Mouse (Mus musculus) heart, embryonic 12.5 days (tissue): ENCODE data around the gene Ambn. TPM values are rescaled to one million over a fixed set of nuclear protein-coding genes. Genes with fewer than 3 reads are reported as not detected.
"Not testable (repeated sequence)": the region's sequence is repeated elsewhere in the genome, so short reads cannot be mapped to it uniquely, and the experiment has no call there.

ENCODE experiments used
- ATAC-seq: fragments of 200-750 bp; cut with Nextera tagmentation; 2 replicates; pipeline ENCODE4 v1.8.0; 2017; ENCODE audit warnings: moderate TSS enrichment, moderate library complexity; ENCODE audit not compliant: insufficient number of reproducible peaks, low FRiP score
- H3K27ac ChIP-seq: fragments of 300-500 bp; sonication (generic); 2 replicates; pipeline ENCODE4 v1.5.1; 2016; ENCODE audit warnings: mild to moderate bottlenecking, moderate library complexity; ENCODE audit not compliant: poor library complexity, severe bottlenecking
- H3K27me3 ChIP-seq: fragments of 300-500 bp; sonication (generic); replicated peaks from 2 replicates; pipeline ENCODE4 v1.6.1; 2016; ENCODE audit warnings: mild to moderate bottlenecking, moderate library complexity
- H3K36me3 ChIP-seq: fragments of 300-500 bp; sonication (generic); 2 replicates; pipeline ENCODE4 v1.6.1; 2016; ENCODE audit warnings: mild to moderate bottlenecking, moderate library complexity
- H3K4me1 ChIP-seq: fragments of 300-500 bp; sonication (generic); replicated peaks from 2 replicates; pipeline ENCODE4 v1.6.1; 2016; ENCODE audit warnings: mild to moderate bottlenecking
- H3K4me2 ChIP-seq: fragments of 300-500 bp; sonication (generic); 2 replicates; pipeline ENCODE4 v1.6.1; 2016; ENCODE audit warnings: mild to moderate bottlenecking, moderate library complexity
- H3K4me3 ChIP-seq: fragments of 300-500 bp; sonication (generic); 2 replicates; pipeline ENCODE4 v1.5.1; 2016; ENCODE audit warnings: mild to moderate bottlenecking
- H3K9ac ChIP-seq: fragments of 300-500 bp; sonication (generic); 2 replicates; pipeline ENCODE4 v1.6.1; 2016; ENCODE audit warnings: mild to moderate bottlenecking, moderate library complexity
- H3K9me3 ChIP-seq: fragments of 300-500 bp; sonication (generic); replicated peaks from 2 replicates; pipeline ENCODE4 v1.6.1; 2016; ENCODE audit warnings: mild to moderate bottlenecking, moderate library complexity
- WGBS: fragments of 180-500 bp; shearing (Covaris S2); methylation state at CpG from one replicate; pipeline ENCODE4 v1.1.7; 2016; 5-methylcytosine and 5-hydroxymethylcytosine counted together
- polyA plus RNA-seq: library from polyadenylated mRNA; unstranded; fragments of >200 nt; fragmentation: Nextera tagmentation; extraction: Ambion mirVana; gene quantifications from 2 replicates; pipeline ENCODE4 v1.2.1, GENCODE M21; 2016

The Ambn gene
- not detected in 2 replicates for polyA plus RNA-seq

DNA sequence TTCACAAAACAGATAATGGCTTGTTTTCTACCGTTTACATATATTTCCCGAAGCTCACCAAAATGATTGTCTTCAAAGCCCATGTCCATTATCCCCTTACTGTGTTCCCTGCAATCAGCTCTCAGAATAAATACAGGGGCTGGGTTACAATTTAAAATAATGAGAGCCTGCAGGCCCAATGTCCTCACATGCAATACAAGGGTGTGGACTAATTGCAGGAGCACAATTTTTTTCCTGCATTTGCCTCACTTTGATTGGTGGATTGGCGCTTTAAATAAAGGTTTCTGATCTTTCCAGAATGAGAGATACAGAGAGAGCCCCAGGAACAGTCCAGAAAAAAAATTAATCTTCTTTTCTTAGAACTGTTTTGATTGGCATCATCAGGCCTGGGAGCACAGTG is at the start of gene Ambn:
Gene Ambn (plus strand): TSS at position 301 of the 400 bp plus-strand sequence.
- Histone ChIP-seq H3K4me2 (no peak within 1 kb of the TSS), H3K36me3 (no peaks in the 10 kb centered on the region), H3K27ac (no peak within 1 kb of the TSS), H3K27me3 (no peaks in the 10 kb centered on the region), H3K4me1 (no peaks in the 10 kb centered on the region), H3K9ac (no peak within 1 kb of the TSS), H3K4me3 (no peak within 1 kb of the TSS), H3K9me3 (no peaks in the 10 kb centered on the region)
- 77% methylated on average over 3 of the region's 3 CpGs for WGBS
- ATAC-seq = no peak

DNA sequence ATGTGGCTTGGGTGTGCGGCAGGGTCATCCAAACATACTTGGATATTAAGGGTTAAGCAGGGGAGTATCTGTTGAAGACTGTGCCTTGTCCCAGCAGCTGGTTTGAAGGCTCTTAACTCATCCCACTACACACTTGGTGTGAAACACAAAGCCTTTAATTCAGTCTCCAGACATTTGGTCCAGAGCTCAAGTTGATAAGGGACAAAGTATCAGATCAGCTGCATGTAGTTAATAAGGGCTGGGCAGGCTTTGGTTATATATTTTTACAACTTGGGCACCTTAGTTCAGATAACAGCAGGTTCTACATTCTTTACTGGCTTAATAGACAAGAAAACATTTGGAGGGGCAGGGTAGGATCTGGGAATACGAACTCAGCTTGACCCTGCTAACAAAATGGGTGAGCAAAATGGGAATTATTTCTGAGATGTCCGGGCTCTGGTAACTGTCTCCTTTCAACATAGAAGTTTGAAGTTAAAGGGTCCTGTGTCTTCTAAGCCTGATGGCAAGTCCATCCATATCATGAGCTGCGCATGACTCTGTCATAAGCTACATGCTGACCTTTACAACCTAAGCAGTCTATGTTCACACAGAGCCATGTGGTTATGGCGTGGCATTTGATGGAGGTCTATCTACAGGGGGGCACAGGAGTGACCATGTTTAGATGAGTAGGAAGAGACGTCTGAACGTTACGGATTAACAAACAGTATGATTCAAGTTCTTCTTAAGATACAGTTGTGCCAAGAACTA is 35.3 kb upstream of the Ambn start:
- H3K9ac ChIP-seq = no peak overlapping the region
- no peaks in the 10 kb centered on the region for H3K36me3 ChIP-seq
- H3K4me1 ChIP-seq = no peaks in the 10 kb centered on the region
- no peak for ATAC-seq
- no peak overlapping the region for H3K27ac ChIP-seq
- H3K9me3 ChIP-seq = no peaks in the 10 kb centered on the region
- WGBS = 77% methylated on average over 8 of the region's 8 CpGs
- H3K4me3 ChIP-seq = no peak overlapping the region
- no peak overlapping the region for H3K4me2 ChIP-seq
- H3K27me3 ChIP-seq = no peaks in the 10 kb centered on the region

DNA sequence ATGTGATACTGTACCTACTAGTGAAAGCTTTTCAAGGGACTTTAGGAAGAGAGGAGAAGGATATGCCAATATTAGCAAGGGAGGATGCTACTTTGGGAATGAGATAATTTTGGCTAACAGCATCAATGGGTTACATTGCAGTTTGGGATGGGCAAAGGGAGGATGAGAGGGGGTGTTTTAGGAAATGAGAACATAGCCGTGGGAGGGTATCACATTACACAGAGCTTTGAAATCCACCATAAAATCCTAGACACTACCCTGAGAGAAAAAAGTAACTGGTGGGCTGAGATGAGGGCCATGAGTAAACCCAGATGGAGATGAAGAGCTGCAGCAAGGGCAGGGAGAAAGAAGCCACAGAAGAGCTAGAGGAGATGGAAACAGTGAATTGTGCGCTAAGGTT is 30.9 kb upstream of the Ambn start:
- H3K4me2 ChIP-seq, H3K4me1 ChIP-seq, H3K4me3 ChIP-seq, H3K27ac ChIP-seq, H3K27me3 ChIP-seq, H3K9me3 ChIP-seq, ATAC-seq, H3K36me3 ChIP-seq, H3K9ac ChIP-seq: not testable (repeated sequence)
- 69% methylated on average over 2 of the region's 2 CpGs for WGBS

DNA sequence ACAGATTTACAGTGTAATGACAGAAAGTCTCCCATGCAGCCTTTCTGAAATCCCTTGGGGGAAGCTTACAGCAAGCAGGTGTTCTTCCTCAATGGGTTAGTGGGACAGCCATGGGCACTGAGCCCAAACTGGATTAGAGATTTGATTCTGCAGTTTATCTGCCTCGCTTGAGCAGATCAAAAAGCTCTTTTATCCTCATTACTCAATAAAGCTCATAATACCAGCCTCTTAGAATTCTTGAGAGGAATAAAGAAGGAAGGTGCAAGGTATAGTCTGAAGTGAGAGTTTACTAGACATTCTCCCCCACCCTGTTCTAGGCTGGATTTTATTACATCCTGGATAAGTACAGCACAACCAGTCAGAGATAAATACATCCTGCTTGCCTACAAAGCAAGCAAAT is 29.0 kb upstream of the Ambn start:
- no peak for ATAC-seq
- H3K36me3 ChIP-seq = no peaks in the 10 kb centered on the region
- no peaks in the 10 kb centered on the region for H3K9me3 ChIP-seq
- H3K4me2 ChIP-seq = no peak overlapping the region
- no peak overlapping the region for H3K27ac ChIP-seq
- H3K27me3 ChIP-seq = no peaks in the 10 kb centered on the region
- H3K9ac ChIP-seq = no peak overlapping the region
- no peaks in the 10 kb centered on the region for H3K4me1 ChIP-seq
- WGBS = 38% methylated on average over 1 of the region's 1 CpGs
- no peak overlapping the region for H3K4me3 ChIP-seq

DNA sequence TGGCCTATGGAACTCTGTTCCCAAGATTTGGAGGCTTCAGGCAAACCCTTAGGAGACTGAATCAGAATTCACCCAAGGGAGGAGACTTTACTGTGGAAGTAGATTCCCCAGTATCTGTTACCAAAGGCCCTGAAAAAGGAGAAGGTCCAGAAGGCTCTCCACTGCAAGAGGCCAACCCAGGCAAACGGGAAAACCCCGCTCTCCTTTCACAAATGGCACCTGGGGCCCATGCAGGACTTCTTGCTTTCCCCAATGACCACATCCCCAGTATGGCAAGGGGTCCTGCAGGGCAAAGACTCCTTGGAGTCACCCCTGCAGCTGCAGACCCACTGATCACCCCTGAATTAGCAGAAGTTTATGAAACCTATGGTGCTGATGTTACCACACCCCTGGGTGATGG is 11.7 kb downstream of the Ambn start:
- no peak overlapping the region for H3K4me2 ChIP-seq
- H3K4me3 ChIP-seq = no peak overlapping the region
- no peak for ATAC-seq
- 74% methylated on average over 2 of the region's 2 CpGs for WGBS
- no peaks in the 10 kb centered on the region for H3K9me3 ChIP-seq
- no peaks in the 10 kb centered on the region for H3K27me3 ChIP-seq
- no peaks in the 10 kb centered on the region for H3K4me1 ChIP-seq
- no peak overlapping the region for H3K9ac ChIP-seq
- no peak overlapping the region for H3K27ac ChIP-seq
- H3K36me3 ChIP-seq = no peaks in the 10 kb centered on the region

DNA sequence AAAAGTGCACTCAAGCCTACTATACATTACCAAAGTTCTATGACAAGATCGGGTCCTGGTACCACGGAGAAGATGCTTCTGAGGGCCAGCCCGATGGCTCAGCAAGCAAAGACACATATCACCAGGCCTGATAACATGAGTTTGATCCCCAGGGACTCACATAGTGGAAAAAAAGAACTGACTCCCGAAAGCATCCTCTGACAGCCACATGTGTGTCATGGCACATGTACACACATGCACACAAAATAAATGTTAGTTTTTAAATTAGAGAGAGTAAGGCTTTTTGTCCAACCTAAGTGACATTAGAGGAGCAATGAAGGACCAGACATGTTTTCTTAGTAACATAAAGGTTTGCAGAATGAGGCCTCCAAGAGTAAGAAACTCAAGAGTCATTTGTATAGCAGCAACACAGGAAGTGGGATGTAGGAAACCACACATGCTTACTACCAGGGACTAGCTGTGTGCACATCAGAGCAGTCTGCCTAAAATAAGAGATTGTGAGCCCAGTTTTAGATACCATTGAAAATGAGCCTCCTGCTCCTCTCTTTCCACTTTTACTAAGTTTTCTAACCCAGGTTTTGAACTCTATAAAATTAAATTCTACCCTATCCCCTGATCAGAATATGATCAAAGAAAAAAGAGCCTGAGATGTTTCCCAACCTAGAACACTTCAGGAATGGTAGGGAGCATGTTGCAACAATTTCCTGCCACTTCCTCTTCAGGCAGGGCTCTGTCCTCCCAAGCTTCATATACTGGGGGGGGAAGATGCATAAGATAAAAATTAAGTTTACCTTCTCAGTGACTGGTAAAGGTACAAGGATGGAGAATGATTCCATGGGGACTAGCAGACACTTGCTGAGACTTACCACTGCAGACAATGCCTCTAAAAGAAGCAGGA is 13.3 kb downstream of the Ambn start:
- no peak overlapping the region for H3K4me2 ChIP-seq
- H3K27ac ChIP-seq = no peak overlapping the region
- no peaks in the 10 kb centered on the region for H3K27me3 ChIP-seq
- WGBS = 78% methylated on average over 4 of the region's 4 CpGs
- H3K4me1 ChIP-seq = no peaks in the 10 kb centered on the region
- no peaks in the 10 kb centered on the region for H3K9me3 ChIP-seq
- H3K36me3 ChIP-seq = no peaks in the 10 kb centered on the region
- ATAC-seq = no peak
- no peak overlapping the region for H3K4me3 ChIP-seq
- no peak overlapping the region for H3K9ac ChIP-seq

DNA sequence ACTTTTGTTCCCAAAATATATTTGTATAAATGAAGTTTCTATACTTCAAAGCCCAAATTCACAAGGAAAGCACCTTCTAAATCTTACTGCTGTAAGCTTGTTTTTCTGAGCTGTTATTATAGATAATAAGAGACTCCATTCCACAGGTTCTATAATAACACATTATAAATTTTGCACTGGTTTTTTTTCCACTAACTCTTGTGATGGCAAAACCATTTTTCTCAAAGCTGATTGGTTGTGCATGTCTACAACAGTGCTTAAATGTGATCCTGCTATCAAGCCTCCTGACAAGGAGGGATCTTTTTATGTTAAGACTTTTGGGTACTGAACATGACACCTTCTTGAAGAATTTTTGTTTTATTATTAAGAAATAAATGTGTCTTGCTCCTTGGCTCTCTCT is 31.9 kb downstream of the Ambn start, which contains the start of gene Enam:
Gene Enam (plus strand): TSS at position 301 of the 400 bp plus-strand sequence.
- H3K27me3 ChIP-seq = no peaks in the 10 kb centered on the region
- no peak within 1 kb of the TSS for H3K27ac ChIP-seq
- no peaks in the 10 kb centered on the region for H3K9me3 ChIP-seq
- no peak within 1 kb of the TSS for H3K4me2 ChIP-seq
- ATAC-seq = no peak
- no peaks in the 10 kb centered on the region for H3K36me3 ChIP-seq
- no peaks in the 10 kb centered on the region for H3K4me1 ChIP-seq
- H3K4me3 ChIP-seq = no peak within 1 kb of the TSS
- H3K9ac ChIP-seq = no peak within 1 kb of the TSS

DNA sequence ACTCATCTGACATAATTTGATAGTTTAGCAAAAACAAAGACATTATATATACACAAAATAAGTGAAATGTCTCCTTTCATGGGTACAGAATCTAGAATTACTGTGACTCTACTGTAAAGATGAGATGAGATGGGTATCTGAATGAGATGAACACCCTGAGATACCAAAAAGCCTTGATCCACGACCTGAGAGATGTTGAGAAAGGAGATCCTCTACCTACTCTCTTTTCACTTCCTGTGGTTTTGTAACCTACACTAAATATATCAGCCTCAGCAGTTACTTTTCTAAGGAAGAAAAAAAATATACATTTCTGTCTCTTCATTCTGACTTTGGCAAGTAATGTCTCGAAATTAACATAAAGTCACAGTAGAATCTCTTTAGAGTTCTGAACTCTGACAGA is 33.2 kb downstream of the Ambn start:
- no peaks in the 10 kb centered on the region for H3K36me3 ChIP-seq
- H3K4me3 ChIP-seq = no peak overlapping the region
- H3K4me2 ChIP-seq = no peak overlapping the region
- no peaks in the 10 kb centered on the region for H3K4me1 ChIP-seq
- no peak overlapping the region for H3K9ac ChIP-seq
- 59% methylated on average over 2 of the region's 2 CpGs for WGBS
- ATAC-seq = no peak
- H3K9me3 ChIP-seq = no peaks in the 10 kb centered on the region
- H3K27me3 ChIP-seq = no peaks in the 10 kb centered on the region
- no peak overlapping the region for H3K27ac ChIP-seq

DNA sequence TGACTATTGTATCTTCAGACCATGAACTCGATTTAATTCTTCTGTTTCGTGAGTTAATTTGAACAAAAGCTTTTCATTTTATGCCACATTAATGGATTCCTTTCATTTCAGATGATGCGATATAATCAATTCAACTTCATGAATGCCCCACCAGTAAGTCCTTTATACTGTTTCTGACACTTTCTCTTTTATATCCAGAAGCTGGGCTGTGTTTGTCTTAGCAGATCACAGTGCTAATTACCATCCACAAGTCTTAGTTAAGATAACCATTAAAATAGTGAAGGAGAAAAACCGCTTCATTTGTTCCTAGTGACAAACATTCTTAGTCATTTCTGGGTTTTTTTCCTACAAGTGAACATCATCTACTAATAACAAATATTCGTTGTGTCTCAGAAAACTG is 35.3 kb downstream of the Ambn start:
- ATAC-seq = no peak
- no peak overlapping the region for H3K4me3 ChIP-seq
- H3K4me1 ChIP-seq = no peaks in the 10 kb centered on the region
- H3K9ac ChIP-seq = no peak overlapping the region
- no peaks in the 10 kb centered on the region for H3K9me3 ChIP-seq
- H3K4me2 ChIP-seq = no peak overlapping the region
- H3K27me3 ChIP-seq = no peaks in the 10 kb centered on the region
- H3K27ac ChIP-seq = no peak overlapping the region
- H3K36me3 ChIP-seq = no peaks in the 10 kb centered on the region
- WGBS = 76% methylated on average over 5 of the region's 5 CpGs

DNA sequence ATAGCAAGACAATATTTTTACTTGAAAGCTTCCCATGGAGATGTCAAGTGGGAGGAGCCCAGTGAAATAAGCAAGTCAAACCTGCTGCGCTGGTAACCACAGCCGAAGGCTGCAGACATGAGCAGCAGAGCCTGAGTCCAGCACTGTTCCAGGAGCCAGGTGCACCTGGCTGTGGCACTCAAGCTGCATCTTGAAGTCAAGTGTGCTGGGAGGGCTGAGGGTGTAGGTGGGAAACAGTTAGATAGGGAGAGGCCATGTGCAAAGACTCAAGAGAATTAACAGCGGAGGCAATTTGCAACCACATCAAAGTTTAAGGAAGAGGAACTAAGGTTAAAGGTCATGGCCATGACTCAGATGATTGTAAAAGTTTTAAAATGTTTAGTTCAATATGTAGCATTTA is 44.0 kb downstream of the Ambn start:
- Histone ChIP-seq H3K27ac (no peak overlapping the region), H3K4me3 (no peak overlapping the region), H3K4me2 (no peak overlapping the region), H3K36me3 (no peaks in the 10 kb centered on the region), H3K4me1 (no peaks in the 10 kb centered on the region), H3K9ac (no peak overlapping the region), H3K27me3 (no peaks in the 10 kb centered on the region), H3K9me3 (no peaks in the 10 kb centered on the region)
- WGBS = 82% methylated on average over 3 of the region's 3 CpGs
- ATAC-seq = no peak

DNA sequence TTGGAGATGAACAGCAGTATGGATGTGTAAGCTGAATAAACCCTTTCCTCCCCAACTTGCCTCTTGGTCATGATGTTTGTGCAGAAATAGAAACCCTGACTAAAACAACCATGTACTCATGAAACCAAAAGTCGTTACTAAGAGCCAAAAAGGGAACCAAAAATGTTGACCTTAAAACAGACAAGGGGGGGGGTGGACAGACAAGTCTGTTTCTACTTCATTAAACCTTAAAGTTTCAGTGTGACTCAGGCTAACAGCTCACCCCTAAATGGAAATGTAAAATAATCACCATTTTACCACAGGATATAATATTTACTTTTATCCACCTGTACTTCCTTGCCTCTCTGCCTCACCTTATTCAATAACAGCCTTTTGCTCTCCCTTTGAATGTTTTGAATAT is 52.8 kb downstream of the Ambn start:
- ATAC-seq = no peak
- Histone ChIP-seq H3K27ac (no peak overlapping the region), H3K4me1 (no peaks in the 10 kb centered on the region), H3K4me2 (no peak overlapping the region), H3K27me3 (no peaks in the 10 kb centered on the region), H3K9me3 (no peaks in the 10 kb centered on the region), H3K4me3 (no peak overlapping the region), H3K9ac (no peak overlapping the region), H3K36me3 (no peaks in the 10 kb centered on the region)
- WGBS = 59% methylated on average over 1 of the region's 1 CpGs
